Mouse (Mus musculus) bone marrow, adult 2 months (tissue): ENCODE measurements around the gene Map3k5.

Experiments used
- CTCF ChIP-seq: fragments of 200-500 bp; IDR thresholded peaks from 2 replicates; pipeline ENCODE4 v1.5.1; 2011; ENCODE audit warnings: low read length, control low read depth; ENCODE audit not compliant: control insufficient read depth, insufficient read depth
- POLR2A ChIP-seq: fragments of 200-500 bp; IDR thresholded peaks from 2 replicates; pipeline ENCODE4 v1.6.1; 2011; ENCODE audit warnings: low read depth, mild to moderate bottlenecking, control low read depth, low read length, borderline replicate concordance; ENCODE audit not compliant: control insufficient read depth

- TF ChIP-seq POLR2A = no peak
- TF ChIP-seq CTCF = no peak
These were observed 130.4 kb downstream of the Map3k5 start for GRCm38 (mm10) chr10:20064556-20065207.
